Mouse (Mus musculus): Measurements from ENCODE around the gene Cdc123. TPM values are rescaled to one million over a fixed set of nuclear protein-coding genes. Genes with fewer than 3 reads are reported as not detected.
A peak's percentile ranks its signal among the peaks of the same experiment; 100 is the strongest.

The Cdc123 gene
- polyA plus RNA-seq, 1 experiment from 2014 or later = 184 TPM

GRCm38 (mm10) chr2:5801927-5802590 is 42.9 kb downstream of the Cdc123 start:
- peaks cover 4% of the 10 kb centered on the region for H3K36me3 ChIP-seq (ENCODE audit: control insufficient read depth, insufficient read depth, low read length)
- no peak overlapping the region for H3K4me3 ChIP-seq (ENCODE audit: low read depth, low read length)
- ATAC-seq (ENCODE audit: low FRiP score, low TSS enrichment) (no peak), DNase-seq (ENCODE audit: low spot score) (no peak)
- 87% methylated on average over 10 of the region's 10 CpGs for WGBS
- no peaks in the 10 kb centered on the region for H3K27me3 ChIP-seq (ENCODE audit: control insufficient read depth, insufficient read depth, low read length)
- no peaks in the 10 kb centered on the region for H3K9me3 ChIP-seq (ENCODE audit: control insufficient read depth, low read length)
- 0 out of 2 replicates have a peak overlapping the region, but pooled peaks have one; percentile 4 for H3K27ac ChIP-seq (replicated peaks)
- TF ChIP-seq CTCF (IDR thresholded peaks at IDR 0.05; ENCODE audit: low read depth) (no peak), EP300 (optimal IDR thresholded peaks at IDR 0.05) (no peak)
- H3K4me1 ChIP-seq (replicated peaks; ENCODE audit: control insufficient read depth, insufficient read depth) = no peaks in the 10 kb centered on the region
- H3K4me2 ChIP-seq (replicated peaks; ENCODE audit: low read depth) = no peak overlapping the region
- no peak overlapping the region for H3K9ac ChIP-seq (ENCODE audit: low read length)

- ATAC-seq (ENCODE audit: low FRiP score, low TSS enrichment) (no peak), DNase-seq (ENCODE audit: low spot score) (no peak)
- Histone ChIP-seq H3K4me2 (replicated peaks; ENCODE audit: low read depth) (no peak overlapping the region), H3K9ac (ENCODE audit: low read length) (no peak overlapping the region), H3K4me1 (replicated peaks; ENCODE audit: control insufficient read depth, insufficient read depth) (no peaks in the 10 kb centered on the region), H3K27me3 (ENCODE audit: control insufficient read depth, insufficient read depth, low read length) (no peaks in the 10 kb centered on the region), H3K9me3 (ENCODE audit: control insufficient read depth, low read length) (no peaks in the 10 kb centered on the region), H3K27ac (replicated peaks) (no peak overlapping the region), H3K36me3 (ENCODE audit: control insufficient read depth, insufficient read depth, low read length) (peaks cover 4% of the 10 kb centered on the region), H3K4me3 (ENCODE audit: low read depth, low read length) (no peak overlapping the region)
- WGBS = 66% methylated on average over 9 of the region's 9 CpGs
- TF ChIP-seq CTCF (IDR thresholded peaks at IDR 0.05; ENCODE audit: low read depth) (no peak), EP300 (optimal IDR thresholded peaks at IDR 0.05) (no peak)
Observed at GRCm38 (mm10) chr2:5801182-5801640, 43.8 kb downstream of the Cdc123 start.

- no peak overlapping the region for H3K27ac ChIP-seq (replicated peaks)
- H3K36me3 ChIP-seq (ENCODE audit: control insufficient read depth, insufficient read depth, low read length) = peaks cover 9% of the 10 kb centered on the region
- no peak for TF ChIP-seq CTCF (IDR thresholded peaks at IDR 0.05; ENCODE audit: low read depth)
- TF ChIP-seq EP300 (optimal IDR thresholded peaks at IDR 0.05) = no peak
- no peak for ATAC-seq (ENCODE audit: low FRiP score, low TSS enrichment)
- no peaks in the 10 kb centered on the region for H3K9me3 ChIP-seq (ENCODE audit: control insufficient read depth, low read length)
- 80% methylated on average over 11 of the region's 11 CpGs for WGBS
- no peak for DNase-seq (ENCODE audit: low spot score)
- no peak overlapping the region for H3K4me2 ChIP-seq (replicated peaks; ENCODE audit: low read depth)
- H3K27me3 ChIP-seq (ENCODE audit: control insufficient read depth, insufficient read depth, low read length) = no peaks in the 10 kb centered on the region
- H3K4me3 ChIP-seq (ENCODE audit: low read depth, low read length) = no peak overlapping the region
- no peak overlapping the region for H3K9ac ChIP-seq (ENCODE audit: low read length)
- H3K4me1 ChIP-seq (replicated peaks; ENCODE audit: control insufficient read depth, insufficient read depth) = no peaks in the 10 kb centered on the region
Observed at GRCm38 (mm10) chr2:5797816-5798672, 46.9 kb downstream of the Cdc123 start.

GRCm38 (mm10) chr2:5793771-5794170 is 51.2 kb downstream of the Cdc123 start:
- H3K36me3 ChIP-seq (ENCODE audit: control insufficient read depth, insufficient read depth, low read length) = peaks cover 9% of the 10 kb centered on the region
- DNase-seq (ENCODE audit: low spot score) (no peak), ATAC-seq (ENCODE audit: low FRiP score, low TSS enrichment) (no peak)
- TF ChIP-seq CTCF (IDR thresholded peaks at IDR 0.05; ENCODE audit: low read depth) (no peak), EP300 (optimal IDR thresholded peaks at IDR 0.05) (no peak)
- H3K27me3 ChIP-seq (ENCODE audit: control insufficient read depth, insufficient read depth, low read length) = no peaks in the 10 kb centered on the region
- WGBS = 86% methylated on average over 10 of the region's 10 CpGs
- no peak overlapping the region for H3K9ac ChIP-seq (ENCODE audit: low read length)
- H3K4me3 ChIP-seq (ENCODE audit: low read depth, low read length) = no peak overlapping the region
- H3K4me2 ChIP-seq (replicated peaks; ENCODE audit: low read depth) = no peak overlapping the region
- H3K27ac ChIP-seq (replicated peaks) = no peak overlapping the region
- H3K4me1 ChIP-seq (replicated peaks; ENCODE audit: control insufficient read depth, insufficient read depth) = no peaks in the 10 kb centered on the region
- no peaks in the 10 kb centered on the region for H3K9me3 ChIP-seq (ENCODE audit: control insufficient read depth, low read length)

GRCm38 (mm10) chr2:5792056-5792455 is 52.9 kb downstream of the Cdc123 start:
- 95% methylated on average over 5 of the region's 5 CpGs for WGBS
- H3K4me1 ChIP-seq (replicated peaks; ENCODE audit: control insufficient read depth, insufficient read depth) = no peaks in the 10 kb centered on the region
- peaks cover 5% of the 10 kb centered on the region; the same call in 1 of the 2 replicates for H3K36me3 ChIP-seq (ENCODE audit: control insufficient read depth, insufficient read depth, low read length)
- ATAC-seq (ENCODE audit: low FRiP score, low TSS enrichment) = no peak
- no peak overlapping the region for H3K4me3 ChIP-seq (ENCODE audit: low read depth, low read length)
- H3K27ac ChIP-seq (replicated peaks) = no peak overlapping the region
- H3K4me2 ChIP-seq (replicated peaks; ENCODE audit: low read depth) = no peak overlapping the region
- DNase-seq (ENCODE audit: low spot score) = no peak
- TF ChIP-seq EP300 (optimal IDR thresholded peaks at IDR 0.05) (no peak), CTCF (IDR thresholded peaks at IDR 0.05; ENCODE audit: low read depth) (no peak)
- H3K9ac ChIP-seq (ENCODE audit: low read length) = no peak overlapping the region
- no peaks in the 10 kb centered on the region for H3K9me3 ChIP-seq (ENCODE audit: control insufficient read depth, low read length)
- no peaks in the 10 kb centered on the region for H3K27me3 ChIP-seq (ENCODE audit: control insufficient read depth, insufficient read depth, low read length)

Measured in stomach, postnatal 0 days (tissue).